Mouse (Mus musculus): Measurements from ENCODE around the gene Tnfsf11.

Tnfsf11 gene

DNA sequence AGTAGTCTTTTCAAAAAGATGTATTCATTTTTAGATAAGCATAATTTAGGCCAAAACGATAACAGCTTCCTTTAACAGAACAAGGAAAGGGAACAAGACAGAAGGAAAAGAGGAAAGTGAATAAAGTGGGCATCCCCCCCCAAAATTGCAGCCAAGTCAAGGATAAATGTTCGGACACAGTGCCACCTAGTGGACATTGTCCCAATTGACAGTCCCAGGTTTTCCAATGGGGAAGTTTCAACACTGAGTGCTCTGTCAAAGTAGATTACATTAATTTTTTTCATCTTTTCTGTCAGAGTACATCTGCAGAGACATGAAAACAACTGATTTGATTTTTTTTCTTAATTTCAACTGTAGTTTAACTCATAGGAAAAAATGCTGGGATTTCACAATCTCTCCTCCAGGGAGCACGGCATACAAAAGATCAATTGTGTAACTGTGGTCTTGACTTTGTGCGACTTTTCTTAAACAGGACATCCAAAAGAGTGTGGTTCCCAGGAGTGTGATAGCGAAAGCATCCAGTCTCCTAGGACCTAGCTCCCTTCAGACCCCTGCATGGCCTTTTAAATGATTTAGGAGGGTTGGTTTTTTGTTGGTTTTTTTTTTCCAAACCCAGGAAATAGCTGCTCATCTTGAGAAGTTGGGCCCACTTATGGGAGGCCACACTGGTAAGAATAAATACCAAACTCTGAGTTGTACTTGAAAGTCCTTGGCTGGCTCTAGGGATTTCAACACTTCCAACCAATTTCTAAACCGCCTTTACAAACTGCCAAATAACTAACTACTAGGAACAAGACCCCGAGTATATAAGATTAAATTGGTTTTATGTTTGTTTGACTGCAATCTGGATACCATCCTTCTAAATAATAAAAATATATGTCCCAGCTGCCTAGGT, 19.7 kb downstream of the Tnfsf11 start:
- peak; percentile 27 for DNase-seq (ENCODE audit: low spot score)

DNA sequence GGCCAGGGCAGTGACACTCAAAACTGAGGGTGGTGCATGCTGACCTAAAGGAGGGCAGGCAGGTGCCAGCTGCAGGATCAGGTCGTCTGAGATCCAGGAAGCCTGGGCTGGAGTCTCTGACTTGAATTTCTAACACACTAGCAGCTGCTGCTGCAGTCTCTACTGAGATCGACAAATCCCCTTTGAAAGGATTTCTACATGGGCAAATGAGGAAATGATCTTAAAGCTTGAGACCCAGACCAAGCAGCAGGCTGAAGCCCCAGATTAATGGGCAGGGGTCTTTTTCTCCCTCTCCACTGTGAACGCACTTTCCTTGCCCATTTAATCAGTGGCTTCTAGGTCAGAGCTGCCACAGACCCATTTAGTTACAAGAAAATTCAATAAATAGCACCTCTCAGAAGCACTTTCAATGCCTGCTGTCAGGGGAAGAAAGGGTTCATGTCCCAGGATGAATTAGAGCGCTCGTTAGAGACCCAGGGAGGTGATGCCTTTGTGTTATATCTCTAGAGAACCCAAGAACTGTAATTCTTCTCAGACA, 21.8 kb downstream of the Tnfsf11 start:
- no peak for DNase-seq (ENCODE audit: low spot score)

GRCm38 (mm10) chr14:78282490-78282889, 25.4 kb downstream of the Tnfsf11 start:
- DNase-seq (ENCODE audit: low spot score), result no peak

DNA sequence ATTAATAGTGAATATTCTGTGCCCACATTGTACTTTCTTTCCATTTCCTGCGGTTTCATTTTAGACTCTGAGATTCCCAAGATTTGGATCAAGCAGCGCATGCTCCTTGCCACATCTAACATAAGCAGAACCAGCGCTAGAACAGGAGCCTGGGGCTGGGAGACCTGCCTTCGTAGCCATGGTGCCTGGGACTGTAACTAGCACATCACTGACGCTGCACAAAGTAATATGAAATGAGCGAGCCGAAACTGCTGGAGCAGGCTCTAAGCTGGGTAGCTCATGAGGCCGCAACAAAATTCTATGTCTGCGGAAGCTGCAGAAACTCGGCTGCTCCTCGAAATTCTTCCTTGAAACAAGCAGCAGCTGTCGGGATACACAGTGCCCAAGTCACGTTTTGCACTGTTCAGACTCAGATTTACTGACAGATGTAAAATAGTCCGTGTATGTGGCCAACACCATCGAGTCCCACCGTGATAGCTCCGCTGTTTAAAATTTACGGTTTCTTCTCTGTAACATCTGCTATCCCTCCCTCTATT, 31.4 kb downstream of the Tnfsf11 start:
- no peak for DNase-seq (ENCODE audit: low spot score)

GRCm38 (mm10) chr14:78274851-78275250, 33.0 kb downstream of the Tnfsf11 start:
- no peak for DNase-seq (ENCODE audit: low spot score)

DNA sequence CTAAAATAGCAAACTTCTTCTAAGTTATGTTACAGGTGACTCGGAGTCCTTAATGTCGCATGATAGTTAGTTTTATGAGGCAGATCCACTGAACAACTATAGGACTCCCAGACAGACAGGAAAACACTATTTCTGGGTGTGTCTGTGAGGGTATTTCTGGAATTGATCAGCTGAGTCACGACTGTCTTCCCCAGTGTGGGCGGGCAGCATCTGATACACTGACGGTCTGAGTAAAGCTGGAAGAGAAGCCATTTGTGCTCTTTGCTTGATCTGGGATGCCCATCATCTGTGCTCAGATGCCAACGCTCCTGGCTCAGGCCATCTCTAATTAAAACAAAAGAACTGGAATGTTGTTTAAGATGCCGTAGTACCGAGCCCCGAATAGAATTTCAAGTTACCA, 33.7 kb downstream of the Tnfsf11 start:
- no peak for DNase-seq (ENCODE audit: low spot score)

GRCm38 (mm10) chr14:78273571-78273970, 34.3 kb downstream of the Tnfsf11 start:
- DNase-seq (ENCODE audit: low spot score), result peak; percentile 23

- no peak for DNase-seq (ENCODE audit: low spot score)
Observed at GRCm38 (mm10) chr14:78264876-78265275, 43.0 kb downstream of the Tnfsf11 start.

DNA sequence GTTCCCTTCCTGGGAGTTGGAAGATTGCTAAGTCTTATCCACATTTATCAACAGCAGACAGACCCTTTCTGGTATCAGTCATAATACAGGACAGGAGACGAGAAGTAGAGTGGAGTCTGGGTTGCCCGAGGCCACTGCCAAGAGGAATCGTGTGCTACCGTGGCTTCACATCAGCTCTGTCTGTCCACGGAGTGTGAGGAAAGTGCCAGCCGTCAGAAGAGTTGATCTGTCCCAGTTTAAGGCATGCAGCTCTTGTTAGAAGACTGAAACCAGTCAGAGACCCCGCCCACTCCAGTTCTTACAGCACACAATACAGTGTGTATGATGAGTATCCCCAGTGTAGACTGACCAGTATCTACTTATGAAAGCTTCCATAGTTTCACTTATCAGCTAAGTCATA, 45.2 kb downstream of the Tnfsf11 start:
- no peak for DNase-seq (ENCODE audit: low spot score)

DNA sequence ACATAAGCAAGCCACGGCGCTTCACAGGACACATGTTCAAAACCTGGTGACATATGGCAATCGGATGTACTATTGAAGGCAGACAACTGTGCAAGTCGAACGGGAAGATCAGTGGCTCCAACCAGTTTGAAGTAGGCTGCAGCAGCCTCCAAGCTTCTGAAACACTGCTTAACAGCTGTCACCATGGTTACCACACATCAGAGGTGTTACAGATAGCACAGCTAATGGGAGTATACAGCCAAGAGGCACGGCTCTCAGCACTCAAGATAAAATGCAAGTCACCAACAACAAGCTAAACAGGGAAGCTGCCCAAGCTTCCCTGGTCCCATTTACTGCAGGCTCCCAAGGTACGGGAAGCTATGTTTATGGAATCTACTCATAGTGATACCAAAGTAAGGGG, 46.6 kb downstream of the Tnfsf11 start:
- no peak for DNase-seq (ENCODE audit: low spot score)

- DNase-seq (ENCODE audit: low spot score), result no peak
Observed at GRCm38 (mm10) chr14:78254017-78254416, 53.8 kb downstream of the Tnfsf11 start.

DNA sequence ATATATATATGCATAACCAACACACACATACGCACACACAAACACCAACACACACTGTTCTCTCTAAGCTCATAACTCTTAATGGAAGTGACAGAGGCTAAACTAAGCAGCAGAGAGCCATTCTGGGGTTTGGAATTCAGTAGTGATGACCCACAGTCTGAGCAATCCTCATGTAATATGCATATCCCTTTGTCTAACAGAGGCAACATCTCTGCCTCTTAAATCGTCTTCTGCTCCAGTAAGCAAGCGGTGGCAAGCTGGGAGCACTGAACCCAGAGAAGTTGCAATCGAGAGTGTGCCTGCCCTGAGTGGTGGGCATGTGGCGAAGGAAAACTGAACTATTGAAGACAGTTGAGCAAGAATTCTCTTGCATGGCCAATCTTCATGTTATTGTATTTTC, 61.2 kb downstream of the Tnfsf11 start:
- DNase-seq (ENCODE audit: low spot score), result no peak

GRCm38 (mm10) chr14:78244811-78245210, 63.0 kb downstream of the Tnfsf11 start:
- DNase-seq (ENCODE audit: low spot score), result no peak

DNA sequence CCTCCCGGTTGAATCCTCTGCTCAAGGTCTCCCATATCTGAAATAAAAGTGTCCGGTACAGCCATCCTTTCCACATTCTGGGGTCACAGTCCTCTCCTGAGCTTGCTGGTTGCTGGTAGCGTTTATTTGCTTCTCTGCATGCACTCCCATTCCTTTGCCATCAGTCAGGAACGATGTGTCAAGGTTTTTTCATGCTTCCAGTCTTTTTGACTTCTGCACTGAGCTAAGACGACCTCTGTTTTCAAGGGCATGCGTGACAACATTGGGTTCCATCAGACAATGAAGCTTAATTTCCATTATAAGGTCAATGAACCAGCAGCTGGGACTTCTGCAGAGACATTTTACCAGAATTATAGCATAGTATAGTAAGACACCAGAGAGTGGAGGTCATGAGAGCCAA, 68.5 kb downstream of the Tnfsf11 start:
- DNase-seq (ENCODE audit: low spot score), result no peak

DNA sequence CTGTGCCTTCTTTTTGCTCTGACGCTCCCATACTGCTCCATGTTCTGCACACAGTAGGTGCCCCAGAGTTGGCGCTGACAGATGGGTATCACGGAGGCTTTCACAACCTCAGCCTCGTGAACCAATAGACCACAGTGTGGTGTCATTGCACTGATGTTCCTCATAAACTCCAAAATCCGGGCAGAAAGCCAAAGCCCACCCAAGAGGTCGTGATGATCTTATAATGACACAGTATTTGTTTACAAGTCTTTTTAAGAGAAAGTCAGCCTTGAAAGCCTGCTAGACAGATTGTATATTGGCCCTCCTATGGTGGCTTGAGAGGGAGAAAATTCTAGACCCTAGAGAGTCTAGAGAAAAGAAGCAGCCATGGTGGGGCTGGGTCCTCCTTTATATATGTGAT, 70.6 kb downstream of the Tnfsf11 start:
- no peak for DNase-seq (ENCODE audit: low spot score)

DNA sequence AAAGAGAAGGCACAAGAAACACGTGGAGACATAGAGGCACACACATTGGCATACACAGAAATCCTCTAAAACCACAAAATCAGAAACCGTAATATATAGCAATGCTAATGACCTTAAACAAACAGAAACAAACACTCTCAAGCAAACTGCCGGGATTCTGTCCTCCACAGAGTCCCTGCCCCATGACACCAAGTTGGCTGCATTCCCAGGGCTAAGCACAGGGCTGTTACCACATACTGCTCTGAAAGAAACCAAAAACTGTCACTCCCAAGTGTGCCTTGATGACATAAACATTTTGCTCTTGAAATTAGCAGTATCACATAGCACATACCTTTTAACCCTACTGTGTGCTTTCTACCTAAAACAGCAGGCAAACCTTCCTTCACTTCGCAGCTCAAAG, 71.7 kb downstream of the Tnfsf11 start:
- DNase-seq (ENCODE audit: low spot score), result no peak

- DNase-seq (ENCODE audit: low spot score), result no peak
Observed at GRCm38 (mm10) chr14:78235296-78235695, 72.5 kb downstream of the Tnfsf11 start.

- no peak for DNase-seq (ENCODE audit: low spot score)
Observed at GRCm38 (mm10) chr14:78229012-78229411, 78.8 kb downstream of the Tnfsf11 start.
